Mouse (Mus musculus) intestine, embryonic 14.5 days (tissue): Measurements from ENCODE around the gene Plcb1. TPM values are rescaled to one million over a fixed set of nuclear protein-coding genes. Genes with fewer than 3 reads are reported as not detected.

Experiments used
- ATAC-seq: fragments of 200-750 bp; cut with Nextera tagmentation; replicated peaks from 2 replicates; pipeline ENCODE4 v1.8.0; 2017; ENCODE audit warnings: low read depth, moderate number of reproducible peaks, moderate TSS enrichment, moderate library complexity; ENCODE audit not compliant: low FRiP score, low TSS enrichment
- DNase-seq: peaks from one replicate; pipeline ENCODE4 v3.0.0-alpha.2; 2018; ENCODE audit warnings: low spot score
- H3K27ac ChIP-seq: fragments of 300-500 bp; sonication (generic); 2 replicates; pipeline ENCODE4 v1.5.1; 2014; ENCODE audit warnings: low read depth, mild to moderate bottlenecking, control low read depth
- H3K27me3 ChIP-seq: fragments of 300-500 bp; sonication (generic); replicated peaks from 2 replicates; pipeline ENCODE4 v1.6.1; 2014; ENCODE audit warnings: low read length, control low read depth; ENCODE audit not compliant: control insufficient read depth, insufficient read depth
- H3K36me3 ChIP-seq: fragments of 300-500 bp; sonication (generic); 2 replicates; pipeline ENCODE4 v1.6.1; 2014; ENCODE audit warnings: low read length, control low read depth; ENCODE audit not compliant: control insufficient read depth, insufficient read depth
- H3K4me1 ChIP-seq: fragments of 300-500 bp; sonication (generic); replicated peaks from 2 replicates; pipeline ENCODE4 v1.6.1; 2014; ENCODE audit warnings: low read length, control low read depth, mixed read lengths; ENCODE audit not compliant: control insufficient read depth, insufficient read depth
- H3K4me2 ChIP-seq: fragments of 300-500 bp; sonication (generic); 2 replicates; pipeline ENCODE4 v1.6.1; 2014; ENCODE audit warnings: low read length
- H3K4me3 ChIP-seq: fragments of 300-500 bp; sonication (generic); 2 replicates; pipeline ENCODE4 v1.5.1; 2014; ENCODE audit warnings: low read depth, low read length, control low read depth, mixed read lengths
- H3K9ac ChIP-seq: fragments of 300-500 bp; sonication (generic); 2 replicates; pipeline ENCODE4 v1.6.1; 2014; ENCODE audit warnings: mild to moderate bottlenecking, low read length
- H3K9me3 ChIP-seq: fragments of 300-500 bp; sonication (generic); 2 replicates; pipeline ENCODE4 v1.6.1; 2016; ENCODE audit warnings: low read length, control low read depth; ENCODE audit not compliant: control insufficient read depth
- WGBS: fragments of 180-500 bp; shearing (Covaris S2); extraction: QIAGEN DNeasy Blood & Tissue Kit; methylation state at CpG from one replicate; pipeline ENCODE4 v1.1.7; 2014; 5-methylcytosine and 5-hydroxymethylcytosine counted together
- polyA plus RNA-seq: library from polyadenylated mRNA; unstranded; fragments of >200 nt; fragmentation: Nextera tagmentation; extraction: Ambion mirVana; gene quantifications from 2 replicates; pipeline ENCODE4 v1.2.1, GENCODE M21; 2014

Gene Plcb1
- polyA plus RNA-seq, 1 experiment from 2014 or later = 14.0 TPM

- no peak overlapping the region for H3K27ac ChIP-seq
- no peak for ATAC-seq
These were observed 86.6 kb downstream of the Plcb1 start for GRCm38 (mm10) chr2:134872490-134872781.

GRCm38 (mm10) chr2:134877148-134877547 lies 91.3 kb downstream of the Plcb1 start:
- no peak for ATAC-seq
- H3K36me3 ChIP-seq = no peaks in the 10 kb centered on the region
- no peak overlapping the region for H3K4me2 ChIP-seq
- 88% methylated on average over 4 of the region's 4 CpGs for WGBS
- no peaks in the 10 kb centered on the region for H3K27me3 ChIP-seq
- no peaks in the 10 kb centered on the region for H3K4me1 ChIP-seq
- H3K27ac ChIP-seq = no peak overlapping the region
- DNase-seq = no peak
- no peaks in the 10 kb centered on the region for H3K9me3 ChIP-seq
- no peak overlapping the region for H3K9ac ChIP-seq
- H3K4me3 ChIP-seq = no peak overlapping the region

More at GRCm38 (mm10) chr2:134872490-134872781, 86.6 kb downstream of the Plcb1 start:
- Histone ChIP-seq H3K27me3 (no peaks in the 10 kb centered on the region), H3K4me3 (no peak overlapping the region), H3K9ac (no peak overlapping the region), H3K4me2 (no peak overlapping the region), H3K9me3 (no peaks in the 10 kb centered on the region), H3K4me1 (no peaks in the 10 kb centered on the region), H3K36me3 (no peaks in the 10 kb centered on the region)
- DNase-seq = no peak

- no peaks in the 10 kb centered on the region for H3K27me3 ChIP-seq
- no peaks in the 10 kb centered on the region for H3K36me3 ChIP-seq
- H3K9me3 ChIP-seq = no peaks in the 10 kb centered on the region
- DNase-seq (no peak), ATAC-seq (no peak)
- no peak overlapping the region for H3K4me2 ChIP-seq
- H3K4me1 ChIP-seq = no peaks in the 10 kb centered on the region
- no peak overlapping the region for H3K27ac ChIP-seq
- 75% methylated on average over 2 of the region's 2 CpGs for WGBS
- H3K9ac ChIP-seq = no peak overlapping the region
- H3K4me3 ChIP-seq = no peak overlapping the region
These were observed 105.3 kb downstream of the Plcb1 start for GRCm38 (mm10) chr2:134891207-134891606.

GRCm38 (mm10) chr2:134894776-134895175 lies 108.9 kb downstream of the Plcb1 start:
- 94% methylated on average over 4 of the region's 4 CpGs for WGBS

GRCm38 (mm10) chr2:134896196-134896595 lies 110.3 kb downstream of the Plcb1 start:
- Histone ChIP-seq H3K27ac (no peak overlapping the region), H3K36me3 (no peaks in the 10 kb centered on the region), H3K4me3 (no peak overlapping the region), H3K9me3 (no peaks in the 10 kb centered on the region), H3K9ac (no peak overlapping the region), H3K27me3 (no peaks in the 10 kb centered on the region), H3K4me2 (no peak overlapping the region), H3K4me1 (no peaks in the 10 kb centered on the region)
- DNase-seq (no peak), ATAC-seq (no peak)
- 70% methylated on average over 3 of the region's 3 CpGs for WGBS

More at GRCm38 (mm10) chr2:134894776-134895175, 108.9 kb downstream of the Plcb1 start:
- Histone ChIP-seq H3K9me3 (no peaks in the 10 kb centered on the region), H3K27ac (no peak overlapping the region), H3K4me1 (no peaks in the 10 kb centered on the region), H3K4me2 (no peak overlapping the region), H3K36me3 (no peaks in the 10 kb centered on the region), H3K4me3 (no peak overlapping the region), H3K9ac (no peak overlapping the region), H3K27me3 (no peaks in the 10 kb centered on the region)
- ATAC-seq (no peak), DNase-seq (no peak)

GRCm38 (mm10) chr2:134897083-134897482 lies 111.2 kb downstream of the Plcb1 start:
- Histone ChIP-seq H3K4me3 (no peak overlapping the region), H3K27ac (no peak overlapping the region), H3K27me3 (no peaks in the 10 kb centered on the region), H3K9me3 (no peaks in the 10 kb centered on the region), H3K36me3 (no peaks in the 10 kb centered on the region), H3K4me1 (no peaks in the 10 kb centered on the region), H3K4me2 (no peak overlapping the region), H3K9ac (no peak overlapping the region)
- ATAC-seq = no peak
- 84% methylated on average over 5 of the region's 5 CpGs for whole genome bisulfite sequencing
- no peak for DNase-seq

GRCm38 (mm10) chr2:134901521-134901920 lies 115.7 kb downstream of the Plcb1 start:
- Histone ChIP-seq H3K4me2 (no peak overlapping the region), H3K9ac (no peak overlapping the region), H3K27ac (no peak overlapping the region), H3K4me3 (no peak overlapping the region), H3K9me3 (no peaks in the 10 kb centered on the region), H3K4me1 (no peaks in the 10 kb centered on the region), H3K27me3 (no peaks in the 10 kb centered on the region), H3K36me3 (no peaks in the 10 kb centered on the region)
- no peak for ATAC-seq
- DNase-seq = no peak
- 88% methylated on average over 2 of the region's 2 CpGs for WGBS

GRCm38 (mm10) chr2:134910882-134911281 lies 125.0 kb downstream of the Plcb1 start:
- H3K27ac ChIP-seq = no peak overlapping the region
- WGBS = 33% methylated on average over 1 of the region's 1 CpGs
- H3K9me3 ChIP-seq = no peaks in the 10 kb centered on the region
- DNase-seq (no peak), ATAC-seq (no peak)
- no peaks in the 10 kb centered on the region for H3K4me1 ChIP-seq
- no peak overlapping the region for H3K4me3 ChIP-seq
- H3K36me3 ChIP-seq = no peaks in the 10 kb centered on the region
- H3K4me2 ChIP-seq = no peak overlapping the region
- no peaks in the 10 kb centered on the region for H3K27me3 ChIP-seq
- no peak overlapping the region for H3K9ac ChIP-seq

- no peak for ATAC-seq
- 92% methylated on average over 6 of the region's 6 CpGs for WGBS
- H3K4me2 ChIP-seq = no peak overlapping the region
These were observed 125.5 kb downstream of the Plcb1 start for GRCm38 (mm10) chr2:134911360-134911759.

More at GRCm38 (mm10) chr2:134911360-134911759, 125.5 kb downstream of the Plcb1 start:
- Histone ChIP-seq H3K27ac (no peak overlapping the region), H3K27me3 (no peaks in the 10 kb centered on the region), H3K4me3 (no peak overlapping the region), H3K9ac (no peak overlapping the region), H3K9me3 (no peaks in the 10 kb centered on the region), H3K36me3 (no peaks in the 10 kb centered on the region), H3K4me1 (no peaks in the 10 kb centered on the region)
- DNase-seq = no peak
